In genomic region chr1:152771016-152771415, GRCm38 (mm10) we compare ENCODE assay signal across 30 mouse cellular contexts. TPM values are rescaled to one million over a fixed set of nuclear protein-coding genes. Genes with fewer than 3 reads are reported as not detected.
"Had no signal": no experiment of that assay in that cellular context is flagged by ENCODE, and none has a peak within 500 bp of the region (broad histone marks: within the 10 kb centered on the region; RNA-seq: fewer than 3 reads in every experiment).

No protein-coding gene starts in this region.

- ATAC-seq: intestine, embryonic 15.5 days; liver, postnatal 0 days; lung, postnatal 0 days; midbrain, embryonic 13.5 days; midbrain, embryonic 16.5 days had no signal

- DNase-seq: kidney, adult 11 months; kidney, adult 8-10 months; kidney, postnatal 10 days; kidney, postnatal 36 days; left cerebral cortex, postnatal 4 days; liver, postnatal 0 days; lung, embryonic 14.5 days; right cerebral cortex, postnatal 14 days; spleen, adult 18-20 months; thymus, postnatal 36 days had no signal

- H3K27me3 ChIP-seq: intestine, embryonic 15.5 days; kidney, embryonic 15.5 days; limb, embryonic 12.5 days; limb, embryonic 15.5 days; midbrain, embryonic 13.5 days; stomach, embryonic 15.5 days had no signal

- H3K4me1 ChIP-seq: intestine, embryonic 15.5 days; limb, embryonic 12.5 days; stomach, embryonic 15.5 days had no signal

- H3K4me3 ChIP-seq: intestine, embryonic 15.5 days; kidney, embryonic 15.5 days; limb, embryonic 12.5 days; limb, embryonic 15.5 days; megakaryocyte, embryonic 14.5 days; midbrain, embryonic 10.5 days; midbrain, embryonic 13.5 days; myocyte; stomach, embryonic 15.5 days had no signal

- H3K9ac ChIP-seq: intestine, embryonic 15.5 days; kidney, embryonic 15.5 days; limb, embryonic 12.5 days; limb, embryonic 15.5 days; liver, embryonic 14.5 days; liver, postnatal 0 days; lung, embryonic 14.5 days; midbrain, embryonic 13.5 days; stomach, embryonic 15.5 days had no signal

- H3K27ac ChIP-seq: intestine, embryonic 15.5 days; kidney, embryonic 15.5 days; limb, embryonic 12.5 days; limb, embryonic 15.5 days; liver, embryonic 14.5 days; midbrain, embryonic 10.5 days; midbrain, embryonic 13.5 days; stomach, embryonic 15.5 days had no signal

- H3K4me2 ChIP-seq: intestine, embryonic 15.5 days; kidney, embryonic 15.5 days; limb, embryonic 12.5 days; limb, embryonic 15.5 days; liver, embryonic 11.5 days; lung, embryonic 14.5 days; midbrain, embryonic 13.5 days; stomach, embryonic 15.5 days had no signal

- H3K9me3 ChIP-seq: intestine, embryonic 15.5 days; kidney, embryonic 15.5 days; limb, embryonic 12.5 days; limb, embryonic 15.5 days; megakaryocyte, embryonic 14.5 days; midbrain, embryonic 10.5 days; midbrain, embryonic 13.5 days; stomach, embryonic 15.5 days had no signal

RNA-seq across cellular contexts. Expression of gene Apobec4, which starts 20.7 kb away (rescaled TPM):
- total RNA-seq: layer of hippocampus, adult 18-20 months; left cerebral cortex, adult 8-10 months; left cerebral cortex, postnatal 14 days; left cerebral cortex, postnatal 4 days; monocyte, adult 5-6 weeks had no signal
- polyA plus RNA-seq: intestine, embryonic 15.5 days; kidney, embryonic 15.5 days; limb, embryonic 12.5 days; limb, embryonic 15.5 days; liver, embryonic 11.5 days; liver, embryonic 14.5 days; liver, postnatal 0 days; lung, embryonic 14.5 days; midbrain, embryonic 10.5 days; midbrain, embryonic 13.5 days; midbrain, embryonic 16.5 days; myocyte; neural tube, embryonic 11.5 days; thymus, postnatal 0 days; urinary bladder, adult 2 months had no signal
